Mouse (Mus musculus): ENCODE results near the gene Arhgap22. TPM values are rescaled to one million over a fixed set of nuclear protein-coding genes. Genes with fewer than 3 reads are reported as not detected.

Gene Arhgap22
- 27.3 and 28.1 TPM in 2 replicates for polyA plus RNA-seq (2012; rRNA removed)

- WGBS, result 10% methylated on average over 28 of the region's 28 CpGs
- DNase-seq, result peak; percentile 70
- TF ChIP-seq CTCF (IDR thresholded peaks at IDR 0.05; ENCODE audit: insufficient read depth, low read length) (peak; percentile 83), POLR2A (IDR thresholded peaks at IDR 0.05; ENCODE audit: borderline replicate concordance, extremely low read depth, low read depth, low read length) (no peak)
Observed at GRCm38 (mm10) chr14:33213823-33214766, at the start of gene Arhgap22. Gene Arhgap22, plus strand, starts transcription at chr14:33214026.

GRCm38 (mm10) chr14:33168750-33169149, 45.1 kb upstream of the Arhgap22 start:
- Histone ChIP-seq H3K4me1 (ENCODE audit: control insufficient read depth, insufficient read depth, low read length) (no peaks in the 10 kb centered on the region), H3K4me3 (replicated peaks; ENCODE audit: extremely low read depth, low read depth, low read length) (no peak overlapping the region)
- 78% methylated on average over 4 of the region's 4 CpGs for WGBS
- TF ChIP-seq CTCF (IDR thresholded peaks at IDR 0.05; ENCODE audit: insufficient read depth, low read length), result no peak
- TF ChIP-seq POLR2A (IDR thresholded peaks at IDR 0.05; ENCODE audit: borderline replicate concordance, extremely low read depth, low read depth, low read length), result no peak
- DNase-seq, result no peak

More at GRCm38 (mm10) chr14:33213823-33214766, at the start of gene Arhgap22:
- H3K4me3 ChIP-seq (replicated peaks; ENCODE audit: extremely low read depth, low read depth, low read length), result no peak within 1 kb of the TSS
- no peaks in the 10 kb centered on the region for H3K4me1 ChIP-seq (ENCODE audit: control insufficient read depth, insufficient read depth, low read length)

GRCm38 (mm10) chr14:33171942-33172341, 41.9 kb upstream of the Arhgap22 start:
- 68% methylated on average over 1 of the region's 1 CpGs for WGBS
- no peak overlapping the region for H3K4me3 ChIP-seq (replicated peaks; ENCODE audit: extremely low read depth, low read depth, low read length)
- no peak for DNase-seq
- TF ChIP-seq POLR2A (IDR thresholded peaks at IDR 0.05; ENCODE audit: borderline replicate concordance, extremely low read depth, low read depth, low read length) (no peak), CTCF (IDR thresholded peaks at IDR 0.05; ENCODE audit: insufficient read depth, low read length) (no peak)
- H3K4me1 ChIP-seq (ENCODE audit: control insufficient read depth, insufficient read depth, low read length), result no peaks in the 10 kb centered on the region

- DNase-seq, result no peak
- 67% methylated on average over 4 of the region's 4 CpGs for WGBS
- no peaks in the 10 kb centered on the region for H3K4me1 ChIP-seq (ENCODE audit: control insufficient read depth, insufficient read depth, low read length)
Observed at GRCm38 (mm10) chr14:33175059-33175821, 38.6 kb upstream of the Arhgap22 start.

GRCm38 (mm10) chr14:33180102-33180501, 33.7 kb upstream of the Arhgap22 start:
- Histone ChIP-seq H3K4me1 (ENCODE audit: control insufficient read depth, insufficient read depth, low read length) (no peaks in the 10 kb centered on the region), H3K4me3 (replicated peaks; ENCODE audit: extremely low read depth, low read depth, low read length) (no peak overlapping the region)
- no peak for TF ChIP-seq CTCF (IDR thresholded peaks at IDR 0.05; ENCODE audit: insufficient read depth, low read length)
- TF ChIP-seq POLR2A (IDR thresholded peaks at IDR 0.05; ENCODE audit: borderline replicate concordance, extremely low read depth, low read depth, low read length), result no peak
- DNase-seq, result no peak
- 79% methylated on average over 5 of the region's 5 CpGs for WGBS

More at GRCm38 (mm10) chr14:33175059-33175821, 38.6 kb upstream of the Arhgap22 start:
- TF ChIP-seq POLR2A (IDR thresholded peaks at IDR 0.05; ENCODE audit: borderline replicate concordance, extremely low read depth, low read depth, low read length), result no peak
- TF ChIP-seq CTCF (IDR thresholded peaks at IDR 0.05; ENCODE audit: insufficient read depth, low read length), result no peak
- H3K4me3 ChIP-seq (replicated peaks; ENCODE audit: extremely low read depth, low read depth, low read length), result no peak overlapping the region

GRCm38 (mm10) chr14:33185068-33185800, 28.6 kb upstream of the Arhgap22 start, which contains the start of gene Wdfy4:
Gene Wdfy4, minus strand, starts transcription at chr14:33185508.
- no peak for TF ChIP-seq CTCF (IDR thresholded peaks at IDR 0.05; ENCODE audit: insufficient read depth, low read length)
- peak; percentile 22; the same call in 1 of the 2 replicates for TF ChIP-seq POLR2A (IDR thresholded peaks at IDR 0.05; ENCODE audit: borderline replicate concordance, extremely low read depth, low read depth, low read length)
- peak; percentile 7 for DNase-seq
- H3K4me3 ChIP-seq (replicated peaks; ENCODE audit: extremely low read depth, low read depth, low read length), result peak within 1 kb of the TSS; percentile 41
- H3K4me1 ChIP-seq (ENCODE audit: control insufficient read depth, insufficient read depth, low read length), result no peaks in the 10 kb centered on the region
- WGBS, result 75% methylated on average over 11 of the region's 11 CpGs

- 39% methylated on average over 4 of the region's 4 CpGs for WGBS
- TF ChIP-seq CTCF (IDR thresholded peaks at IDR 0.05; ENCODE audit: insufficient read depth, low read length), result no peak
- TF ChIP-seq POLR2A (IDR thresholded peaks at IDR 0.05; ENCODE audit: borderline replicate concordance, extremely low read depth, low read depth, low read length), result no peak
- Histone ChIP-seq H3K4me3 (replicated peaks; ENCODE audit: extremely low read depth, low read depth, low read length) (no peak overlapping the region), H3K4me1 (ENCODE audit: control insufficient read depth, insufficient read depth, low read length) (no peaks in the 10 kb centered on the region)
- DNase-seq, result no peak
Observed at GRCm38 (mm10) chr14:33187201-33187600, 26.6 kb upstream of the Arhgap22 start.

GRCm38 (mm10) chr14:33189230-33189629, 24.6 kb upstream of the Arhgap22 start:
- DNase-seq, result no peak

More at GRCm38 (mm10) chr14:33189230-33189629, 24.6 kb upstream of the Arhgap22 start:
- Histone ChIP-seq H3K4me1 (ENCODE audit: control insufficient read depth, insufficient read depth, low read length) (no peaks in the 10 kb centered on the region), H3K4me3 (replicated peaks; ENCODE audit: extremely low read depth, low read depth, low read length) (no peak overlapping the region)
- no peak for TF ChIP-seq CTCF (IDR thresholded peaks at IDR 0.05; ENCODE audit: insufficient read depth, low read length)
- WGBS, result 73% methylated on average over 10 of the region's 10 CpGs

Measured in lung, adult 2 months (tissue).